Mouse (Mus musculus): ENCODE data around the gene Ipo13. TPM values are rescaled to one million over a fixed set of nuclear protein-coding genes. Genes with fewer than 3 reads are reported as not detected.

The Ipo13 gene
- polyA plus RNA-seq, 1 experiment: 62.2 TPM

GRCm38 (mm10) chr4:117912131-117912561 is 2.7 kb downstream of the Ipo13 start:
- Histone ChIP-seq H3K36me3 (ENCODE audit: control insufficient read depth, insufficient read depth) (peaks cover 8% of the 10 kb centered on the region), H3K79me2 (ENCODE audit: control insufficient read depth, insufficient read depth) (peaks cover 72% of the 10 kb centered on the region), H3K4me3 (peak overlapping the region; percentile 95), H3ac (ENCODE audit: control insufficient read depth, insufficient read length) (no peak overlapping the region), H3K27me3 (ENCODE audit: control insufficient read depth, insufficient read depth, insufficient read length) (no peaks in the 10 kb centered on the region), H3K4me2 (ENCODE audit: low read depth) (peak overlapping the region; percentile 2)
- no peak for TF ChIP-seq CEBPB (IDR thresholded peaks at IDR 0.05; ENCODE audit: insufficient read depth, poor library complexity, severe bottlenecking)

DNA sequence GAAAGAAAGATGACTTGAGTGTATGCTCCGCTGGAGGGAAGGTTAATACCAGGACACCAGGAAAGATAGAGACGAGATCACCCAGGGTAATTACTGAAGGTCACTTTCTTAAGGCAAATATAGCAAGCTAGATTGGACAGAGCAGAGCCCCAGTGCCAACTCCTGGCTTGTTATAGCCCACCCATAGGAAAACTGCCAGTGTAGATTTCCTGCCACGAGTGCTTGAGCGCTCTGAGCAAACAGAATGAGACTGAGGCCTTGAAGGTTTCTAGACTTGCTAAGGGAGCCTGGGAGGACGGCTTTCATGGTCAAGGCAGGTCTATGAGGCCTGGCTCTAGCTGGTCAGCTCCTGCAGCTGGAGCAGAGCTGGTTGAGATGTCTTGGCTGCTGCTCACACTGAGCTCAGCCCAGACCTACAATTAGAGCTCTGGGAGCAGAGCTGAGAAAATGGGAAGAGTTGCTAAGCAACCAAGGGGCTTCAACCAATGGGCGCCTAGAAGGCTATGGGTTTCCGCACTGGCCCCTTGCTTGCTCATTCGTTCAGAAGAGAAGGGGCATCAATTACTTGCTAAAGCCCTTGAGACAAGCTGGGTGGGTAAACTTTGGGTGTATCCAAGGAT is 5.9 kb downstream of the Ipo13 start:
- TF ChIP-seq MYOG (IDR thresholded peaks at IDR 0.05; ENCODE audit: control insufficient read depth in 1 of 3, insufficient read depth in 1 of 3, insufficient read length in 2 of 3, low read depth in 2 of 3) (no peak), REST (IDR thresholded peaks at IDR 0.05; ENCODE audit: insufficient read depth, insufficient read length) (no peak), TCF3 (IDR thresholded peaks at IDR 0.05; ENCODE audit: insufficient read length, low read depth) (no peak), MYOD1 (IDR thresholded peaks at IDR 0.05; ENCODE audit: control insufficient read depth in 1 of 3, insufficient read length in 2 of 3, low read depth in 2 of 3) (no peak), POLR2AphosphoS2 (IDR thresholded peaks at IDR 0.05; ENCODE audit: insufficient read length, low read depth) (no peak), E2F4 (IDR thresholded peaks at IDR 0.05; ENCODE audit: insufficient read depth) (no peak), TCF12 (IDR thresholded peaks at IDR 0.05; ENCODE audit: insufficient read depth, poor library complexity, severe bottlenecking) (no peak), SRF (IDR thresholded peaks at IDR 0.05; ENCODE audit: control insufficient read depth, insufficient read length, low read depth) (no peak), CEBPB (IDR thresholded peaks at IDR 0.05; ENCODE audit: insufficient read depth, poor library complexity, severe bottlenecking) (no peak), USF1 (IDR thresholded peaks at IDR 0.05; ENCODE audit: low read depth) (no peak), MAX (IDR thresholded peaks at IDR 0.05; ENCODE audit: low read depth) (no peak), POLR2A (IDR thresholded peaks at IDR 0.05; ENCODE audit: insufficient read length, low read depth) (no peak)
- H3K36me3 ChIP-seq (ENCODE audit: control insufficient read depth, insufficient read depth): peaks cover 18% of the 10 kb centered on the region
- H3K4me3 ChIP-seq: no peak overlapping the region

DNA sequence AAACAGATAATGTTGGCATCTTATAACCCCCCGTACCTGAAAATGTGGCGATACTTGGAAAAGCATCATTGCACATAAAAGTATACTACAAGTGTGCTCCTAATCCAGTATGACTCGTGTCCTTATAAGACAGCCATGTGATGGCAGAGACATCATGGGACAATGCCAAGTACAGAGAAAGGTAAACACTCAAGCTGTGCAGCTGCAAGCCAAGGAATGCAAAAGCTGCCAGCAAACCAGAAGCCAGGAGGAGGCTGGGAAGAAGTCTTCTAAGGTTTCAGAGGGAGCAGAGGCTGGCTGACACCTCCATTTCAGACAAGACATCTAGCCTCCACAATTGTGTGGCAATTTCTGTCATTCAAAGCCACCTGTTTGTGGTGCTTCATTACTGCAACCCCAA is 8.6 kb downstream of the Ipo13 start:
- no peak overlapping the region for H3K4me3 ChIP-seq
- no peak overlapping the region for H3ac ChIP-seq (ENCODE audit: control insufficient read depth, insufficient read length)
- TF ChIP-seq CEBPB (IDR thresholded peaks at IDR 0.05; ENCODE audit: insufficient read depth, poor library complexity, severe bottlenecking) (no peak), E2F4 (IDR thresholded peaks at IDR 0.05; ENCODE audit: insufficient read depth) (no peak), TCF12 (IDR thresholded peaks at IDR 0.05; ENCODE audit: insufficient read depth, poor library complexity, severe bottlenecking) (no peak), MAX (IDR thresholded peaks at IDR 0.05; ENCODE audit: low read depth) (no peak), MYOG (IDR thresholded peaks at IDR 0.05; ENCODE audit: control insufficient read depth in 1 of 3, insufficient read depth in 1 of 3, insufficient read length in 2 of 3, low read depth in 2 of 3) (no peak), POLR2A (IDR thresholded peaks at IDR 0.05; ENCODE audit: insufficient read length, low read depth) (no peak), SRF (IDR thresholded peaks at IDR 0.05; ENCODE audit: control insufficient read depth, insufficient read length, low read depth) (no peak), TCF3 (IDR thresholded peaks at IDR 0.05; ENCODE audit: insufficient read length, low read depth) (no peak), MYOD1 (IDR thresholded peaks at IDR 0.05; ENCODE audit: control insufficient read depth in 1 of 3, insufficient read length in 2 of 3, low read depth in 2 of 3) (no peak), POLR2AphosphoS2 (IDR thresholded peaks at IDR 0.05; ENCODE audit: insufficient read length, low read depth) (no peak), USF1 (IDR thresholded peaks at IDR 0.05; ENCODE audit: low read depth) (no peak), REST (IDR thresholded peaks at IDR 0.05; ENCODE audit: insufficient read depth, insufficient read length) (no peak)
- H3K4me2 ChIP-seq (ENCODE audit: low read depth): no peak overlapping the region
- peaks cover 32% of the 10 kb centered on the region for H3K36me3 ChIP-seq (ENCODE audit: control insufficient read depth, insufficient read depth)
- no peaks in the 10 kb centered on the region for H3K27me3 ChIP-seq (ENCODE audit: control insufficient read depth, insufficient read depth, insufficient read length)
- H3K79me2 ChIP-seq (ENCODE audit: control insufficient read depth, insufficient read depth): peaks cover 37% of the 10 kb centered on the region

More for the DNA sequence above, 5.9 kb downstream of the Ipo13 start:
- H3K27me3 ChIP-seq (ENCODE audit: control insufficient read depth, insufficient read depth, insufficient read length): no peaks in the 10 kb centered on the region
- H3K79me2 ChIP-seq (ENCODE audit: control insufficient read depth, insufficient read depth): peaks cover 65% of the 10 kb centered on the region
- H3ac ChIP-seq (ENCODE audit: control insufficient read depth, insufficient read length): no peak overlapping the region
- H3K4me2 ChIP-seq (ENCODE audit: low read depth): no peak overlapping the region

DNA sequence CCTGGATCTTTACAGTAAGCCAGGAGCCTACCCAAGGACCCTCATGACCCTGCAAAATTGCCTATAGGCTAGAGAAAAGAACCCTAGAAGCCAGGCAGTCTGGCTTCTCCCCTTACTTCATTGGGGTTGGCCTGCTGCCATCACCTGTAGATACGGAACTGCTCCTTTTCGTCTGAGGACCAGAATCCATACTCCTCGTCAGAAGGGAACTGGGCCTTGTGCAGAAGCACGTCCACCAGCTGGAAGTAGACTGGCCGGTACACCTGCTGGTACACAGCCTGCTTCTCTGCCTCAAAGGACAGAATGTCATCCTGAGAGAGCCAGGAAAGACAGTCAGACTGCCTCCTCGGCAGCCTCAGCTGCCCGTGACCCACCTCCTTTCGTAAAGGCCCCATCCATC is 10.0 kb downstream of the Ipo13 start:
- H3K4me3 ChIP-seq: no peak overlapping the region
- H3K36me3 ChIP-seq (ENCODE audit: control insufficient read depth, insufficient read depth): peaks cover 35% of the 10 kb centered on the region
- H3K4me2 ChIP-seq (ENCODE audit: low read depth): no peak overlapping the region
- TF ChIP-seq CEBPB (IDR thresholded peaks at IDR 0.05; ENCODE audit: insufficient read depth, poor library complexity, severe bottlenecking): no peak
- TF ChIP-seq USF1 (IDR thresholded peaks at IDR 0.05; ENCODE audit: low read depth): no peak
- TF ChIP-seq MYOG (IDR thresholded peaks at IDR 0.05; ENCODE audit: control insufficient read depth in 1 of 3, insufficient read depth in 1 of 3, insufficient read length in 2 of 3, low read depth in 2 of 3): no peak
- TF ChIP-seq POLR2AphosphoS2 (IDR thresholded peaks at IDR 0.05; ENCODE audit: insufficient read length, low read depth): no peak
- no peak for TF ChIP-seq MAX (IDR thresholded peaks at IDR 0.05; ENCODE audit: low read depth)
- no peak for TF ChIP-seq E2F4 (IDR thresholded peaks at IDR 0.05; ENCODE audit: insufficient read depth)
- H3K79me2 ChIP-seq (ENCODE audit: control insufficient read depth, insufficient read depth): peaks cover 24% of the 10 kb centered on the region
- H3K27me3 ChIP-seq (ENCODE audit: control insufficient read depth, insufficient read depth, insufficient read length): no peaks in the 10 kb centered on the region
- H3ac ChIP-seq (ENCODE audit: control insufficient read depth, insufficient read length): no peak overlapping the region

DNA sequence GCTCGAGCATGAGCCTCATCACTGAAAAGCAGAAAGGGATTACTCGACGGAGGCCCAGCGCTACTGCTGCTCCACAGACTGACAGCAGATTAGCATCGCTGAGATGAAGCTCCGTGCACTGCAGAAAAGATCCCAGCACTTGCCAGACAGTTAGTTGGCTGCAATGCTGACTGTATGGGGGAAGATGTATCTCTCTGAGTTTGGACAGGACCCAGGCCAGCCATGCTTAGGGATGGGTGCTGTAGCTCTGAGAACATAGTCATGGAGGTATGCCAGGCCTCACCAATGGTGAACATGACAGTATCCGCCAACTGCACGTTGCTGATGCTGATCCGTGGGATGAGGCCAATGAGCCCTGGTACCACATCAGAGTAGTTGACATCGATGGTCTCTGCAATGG is 10.7 kb downstream of the Ipo13 start:
- Histone ChIP-seq H3K27me3 (ENCODE audit: control insufficient read depth, insufficient read depth, insufficient read length) (no peaks in the 10 kb centered on the region), H3K4me3 (no peak overlapping the region), H3K4me2 (ENCODE audit: low read depth) (no peak overlapping the region), H3ac (ENCODE audit: control insufficient read depth, insufficient read length) (no peak overlapping the region), H3K79me2 (ENCODE audit: control insufficient read depth, insufficient read depth) (peaks cover 17% of the 10 kb centered on the region), H3K36me3 (ENCODE audit: control insufficient read depth, insufficient read depth) (peaks cover 42% of the 10 kb centered on the region)
- TF ChIP-seq REST (IDR thresholded peaks at IDR 0.05; ENCODE audit: insufficient read depth, insufficient read length) (no peak), CEBPB (IDR thresholded peaks at IDR 0.05; ENCODE audit: insufficient read depth, poor library complexity, severe bottlenecking) (no peak), TCF12 (IDR thresholded peaks at IDR 0.05; ENCODE audit: insufficient read depth, poor library complexity, severe bottlenecking) (no peak), SRF (IDR thresholded peaks at IDR 0.05; ENCODE audit: control insufficient read depth, insufficient read length, low read depth) (no peak), MYOG (IDR thresholded peaks at IDR 0.05; ENCODE audit: control insufficient read depth in 1 of 3, insufficient read depth in 1 of 3, insufficient read length in 2 of 3, low read depth in 2 of 3) (no peak), POLR2AphosphoS2 (IDR thresholded peaks at IDR 0.05; ENCODE audit: insufficient read length, low read depth) (no peak), TCF3 (IDR thresholded peaks at IDR 0.05; ENCODE audit: insufficient read length, low read depth) (no peak), MYOD1 (IDR thresholded peaks at IDR 0.05; ENCODE audit: control insufficient read depth in 1 of 3, insufficient read length in 2 of 3, low read depth in 2 of 3) (no peak), USF1 (IDR thresholded peaks at IDR 0.05; ENCODE audit: low read depth) (no peak), E2F4 (IDR thresholded peaks at IDR 0.05; ENCODE audit: insufficient read depth) (no peak), MAX (IDR thresholded peaks at IDR 0.05; ENCODE audit: low read depth) (no peak)

Measured in myocyte (in vitro differentiated cells).